Mouse (Mus musculus) limb, embryonic 11.5 days (tissue): ENCODE data around the gene Defb30. TPM values are rescaled to one million over a fixed set of nuclear protein-coding genes. Genes with fewer than 3 reads are reported as not detected.

ENCODE experiments used
- ATAC-seq: fragments of 200-750 bp; cut with Nextera tagmentation; 2 replicates; pipeline ENCODE4 v1.8.0; 2017; ENCODE audit warnings: low read depth; ENCODE audit not compliant: insufficient number of reproducible peaks, low FRiP score, low TSS enrichment
- DNase-seq: peaks from one replicate; pipeline ENCODE4 v3.0.0-alpha.2; 2015; ENCODE audit warnings: low spot score
- H3K27ac ChIP-seq: fragments of 300-500 bp; sonication (generic); replicated peaks from 2 replicates; pipeline ENCODE4 v1.5.1; 2014; ENCODE audit warnings: low read depth, mild to moderate bottlenecking, low read length
- H3K27me3 ChIP-seq: fragments of 300-500 bp; sonication (generic); 2 replicates; pipeline ENCODE4 v1.6.1; 2014; ENCODE audit warnings: mild to moderate bottlenecking, low read length, mixed read lengths; ENCODE audit not compliant: control insufficient read depth, insufficient read depth
- H3K36me3 ChIP-seq: fragments of 300-500 bp; sonication (generic); 2 replicates; pipeline ENCODE4 v1.6.1; 2014; ENCODE audit warnings: mild to moderate bottlenecking, low read length, moderate library complexity, mixed read lengths; ENCODE audit not compliant: control insufficient read depth, insufficient read depth
- H3K4me1 ChIP-seq: fragments of 300-500 bp; sonication (generic); 2 replicates; pipeline ENCODE4 v1.6.1; 2014; ENCODE audit warnings: low read length, mixed read lengths; ENCODE audit not compliant: control insufficient read depth, insufficient read depth
- H3K4me2 ChIP-seq: fragments of 300-500 bp; sonication (generic); 2 replicates; pipeline ENCODE4 v1.6.1; 2014; ENCODE audit warnings: low read depth, mild to moderate bottlenecking, moderate library complexity; ENCODE audit not compliant: severe bottlenecking
- H3K4me3 ChIP-seq: fragments of 300-500 bp; sonication (generic); 2 replicates; pipeline ENCODE4 v1.5.1; 2014; ENCODE audit warnings: low read depth, low read length
- H3K9ac ChIP-seq: fragments of 300-500 bp; sonication (generic); 2 replicates; pipeline ENCODE4 v1.6.1; 2014; ENCODE audit warnings: mild to moderate bottlenecking, low read length
- H3K9me3 ChIP-seq: fragments of 300-500 bp; sonication (generic); 2 replicates; pipeline ENCODE4 v1.6.1; 2016; ENCODE audit warnings: low read length; ENCODE audit not compliant: control insufficient read depth
- WGBS: fragments of 180-500 bp; shearing (Covaris S2); extraction: QIAGEN DNeasy Blood & Tissue Kit; methylation state at CpG from one replicate; pipeline ENCODE4 v1.1.7; 2014; 5-methylcytosine and 5-hydroxymethylcytosine counted together
- polyA plus RNA-seq: library from polyadenylated mRNA; unstranded; fragments of >200 nt; fragmentation: Nextera tagmentation; extraction: Ambion mirVana; gene quantifications from 2 replicates; pipeline ENCODE4 v1.2.1, GENCODE M21; 2014

Defb30 gene
- not detected in 2 replicates for polyA plus RNA-seq

- Histone ChIP-seq H3K4me2 (no peak within 1 kb of the TSS), H3K27me3 (no peaks in the 10 kb centered on the region), H3K4me3 (no peak within 1 kb of the TSS), H3K36me3 (no peaks in the 10 kb centered on the region), H3K9ac (no peak within 1 kb of the TSS), H3K9me3 (no peaks in the 10 kb centered on the region), H3K4me1 (no peaks in the 10 kb centered on the region), H3K27ac (no peak within 1 kb of the TSS)
- 86% methylated on average over 12 of the region's 14 CpGs for WGBS
- DNase-seq: no peak
- ATAC-seq: no peak
These were observed at the start of gene Defb30 for GRCm38 (mm10) chr14:63049910-63050370. Defb30 (minus strand) TSS chr14:63049960.

GRCm38 (mm10) chr14:63067708-63068107, 17.9 kb upstream of the Defb30 start:
- 61% methylated on average over 15 of the region's 15 CpGs for WGBS

GRCm38 (mm10) chr14:63066630-63067310, 17.0 kb upstream of the Defb30 start:
- H3K4me1 ChIP-seq: no peaks in the 10 kb centered on the region
- DNase-seq: peak; percentile 88
- H3K9ac ChIP-seq: no peak overlapping the region
- no peaks in the 10 kb centered on the region for H3K27me3 ChIP-seq
- H3K27ac ChIP-seq: no peak overlapping the region
- no peak overlapping the region for H3K4me2 ChIP-seq
- no peak for ATAC-seq
- H3K9me3 ChIP-seq: no peaks in the 10 kb centered on the region
- no peaks in the 10 kb centered on the region for H3K36me3 ChIP-seq
- WGBS: 34% methylated on average over 16 of the region's 16 CpGs
- no peak overlapping the region for H3K4me3 ChIP-seq

More at GRCm38 (mm10) chr14:63067708-63068107, 17.9 kb upstream of the Defb30 start:
- no peak overlapping the region for H3K27ac ChIP-seq
- no peak overlapping the region for H3K4me3 ChIP-seq
- H3K9ac ChIP-seq: no peak overlapping the region
- ATAC-seq (no peak), DNase-seq (no peak)
- no peak overlapping the region for H3K4me2 ChIP-seq
- H3K36me3 ChIP-seq: no peaks in the 10 kb centered on the region
- no peaks in the 10 kb centered on the region for H3K9me3 ChIP-seq
- no peaks in the 10 kb centered on the region for H3K27me3 ChIP-seq
- no peaks in the 10 kb centered on the region for H3K4me1 ChIP-seq

GRCm38 (mm10) chr14:63065391-63065790, 15.6 kb upstream of the Defb30 start:
- H3K9ac ChIP-seq: no peak overlapping the region
- DNase-seq (no peak), ATAC-seq (no peak)
- no peaks in the 10 kb centered on the region for H3K27me3 ChIP-seq
- 82% methylated on average over 5 of the region's 5 CpGs for WGBS
- H3K27ac ChIP-seq: no peak overlapping the region
- H3K4me2 ChIP-seq: no peak overlapping the region
- no peaks in the 10 kb centered on the region for H3K9me3 ChIP-seq
- no peaks in the 10 kb centered on the region for H3K4me1 ChIP-seq
- H3K4me3 ChIP-seq: no peak overlapping the region
- H3K36me3 ChIP-seq: no peaks in the 10 kb centered on the region

GRCm38 (mm10) chr14:63062184-63062583, 12.4 kb upstream of the Defb30 start:
- Histone ChIP-seq H3K4me2 (no peak overlapping the region), H3K36me3 (no peaks in the 10 kb centered on the region), H3K27me3 (no peaks in the 10 kb centered on the region), H3K4me3 (no peak overlapping the region), H3K27ac (no peak overlapping the region), H3K9me3 (no peaks in the 10 kb centered on the region), H3K4me1 (no peaks in the 10 kb centered on the region), H3K9ac (no peak overlapping the region)
- ATAC-seq (no peak), DNase-seq (no peak)
- WGBS: 73% methylated on average over 2 of the region's 2 CpGs

GRCm38 (mm10) chr14:63060361-63060760, 10.6 kb upstream of the Defb30 start:
- H3K4me1 ChIP-seq: no peaks in the 10 kb centered on the region
- no peak for DNase-seq
- no peak overlapping the region for H3K4me2 ChIP-seq
- H3K9ac ChIP-seq: no peak overlapping the region
- no peak for ATAC-seq
- 82% methylated on average over 10 of the region's 10 CpGs for WGBS
- H3K27me3 ChIP-seq: no peaks in the 10 kb centered on the region
- H3K4me3 ChIP-seq: no peak overlapping the region
- H3K9me3 ChIP-seq: no peaks in the 10 kb centered on the region
- no peaks in the 10 kb centered on the region for H3K36me3 ChIP-seq
- H3K27ac ChIP-seq: no peak overlapping the region

GRCm38 (mm10) chr14:63054729-63055128, 5.0 kb upstream of the Defb30 start:
- Histone ChIP-seq H3K27ac (no peak overlapping the region), H3K27me3 (no peaks in the 10 kb centered on the region), H3K4me2 (no peak overlapping the region), H3K36me3 (no peaks in the 10 kb centered on the region), H3K4me1 (no peaks in the 10 kb centered on the region), H3K9ac (no peak overlapping the region), H3K9me3 (no peaks in the 10 kb centered on the region), H3K4me3 (no peak overlapping the region)
- no peak for DNase-seq
- WGBS: 38% methylated on average over 6 of the region's 6 CpGs
- no peak; the same call in 1 of the 2 replicates for ATAC-seq

- no peaks in the 10 kb centered on the region for H3K27me3 ChIP-seq
- WGBS: 32% methylated on average over 5 of the region's 5 CpGs
- no peak overlapping the region for H3K4me2 ChIP-seq
- no peak for ATAC-seq
- H3K9ac ChIP-seq: no peak overlapping the region
- H3K27ac ChIP-seq: no peak overlapping the region
- H3K4me1 ChIP-seq: no peaks in the 10 kb centered on the region
- H3K36me3 ChIP-seq: no peaks in the 10 kb centered on the region
- no peaks in the 10 kb centered on the region for H3K9me3 ChIP-seq
- peak; percentile 76 for DNase-seq
- no peak overlapping the region for H3K4me3 ChIP-seq
These were observed 1.0 kb upstream of the Defb30 start for GRCm38 (mm10) chr14:63050769-63051168.

GRCm38 (mm10) chr14:63046691-63047090, 3.1 kb downstream of the Defb30 start, which contains the start of gene Defb42:
Defb42 (plus strand) TSS chr14:63046991.
- no peak for ATAC-seq
- H3K4me3 ChIP-seq: no peak within 1 kb of the TSS
- 71% methylated on average over 3 of the region's 3 CpGs for WGBS
- H3K9ac ChIP-seq: no peak within 1 kb of the TSS
- no peak within 1 kb of the TSS for H3K4me2 ChIP-seq
- no peak within 1 kb of the TSS for H3K27ac ChIP-seq
- H3K4me1 ChIP-seq: no peaks in the 10 kb centered on the region
- DNase-seq: no peak
- H3K9me3 ChIP-seq: no peaks in the 10 kb centered on the region
- no peaks in the 10 kb centered on the region for H3K36me3 ChIP-seq
- H3K27me3 ChIP-seq: no peaks in the 10 kb centered on the region
